Mouse (Mus musculus): ENCODE data around the gene Trim30c. TPM values are rescaled to one million over a fixed set of nuclear protein-coding genes. Genes with fewer than 3 reads are reported as not detected.
A peak's percentile ranks its signal among the peaks of the same experiment; 100 is the strongest.
"Not testable (repeated sequence)": the region's sequence is repeated elsewhere in the genome, so short reads cannot be mapped to it uniquely, and the experiment has no call there.

Trim30c gene
- 0.92 TPM in 1 of 2 replicates, not detected in the other for polyA plus RNA-seq (2012; ENCODE audit: insufficient read depth, insufficient read length, missing spikeins)

GRCm38 (mm10) chr7:104400698-104401097, at the start of gene Trim30c:
Trim30c (minus strand) TSS chr7:104400837.
- no peak within 1 kb of the TSS for H3K4me3 ChIP-seq (ENCODE audit: insufficient read depth, low read depth, low read length)
- no peaks in the 10 kb centered on the region for H3K4me1 ChIP-seq (ENCODE audit: control insufficient read depth, insufficient read depth, insufficient read length, low read length)
- no peak within 1 kb of the TSS for H3K27ac ChIP-seq (replicated peaks; ENCODE audit: low read depth, low read length)

GRCm38 (mm10) chr7:104445961-104446645, 45.5 kb upstream of the Trim30c start:
- Histone ChIP-seq H3K4me3 (ENCODE audit: insufficient read depth, low read depth, low read length) (peak overlapping the region; percentile 61), H3K4me1 (ENCODE audit: control insufficient read depth, insufficient read depth, insufficient read length, low read length) (peaks cover 7% of the 10 kb centered on the region; the same call in 1 of the 2 replicates), H3K27ac (replicated peaks; ENCODE audit: low read depth, low read length) (peak overlapping the region; percentile 94)

DNA sequence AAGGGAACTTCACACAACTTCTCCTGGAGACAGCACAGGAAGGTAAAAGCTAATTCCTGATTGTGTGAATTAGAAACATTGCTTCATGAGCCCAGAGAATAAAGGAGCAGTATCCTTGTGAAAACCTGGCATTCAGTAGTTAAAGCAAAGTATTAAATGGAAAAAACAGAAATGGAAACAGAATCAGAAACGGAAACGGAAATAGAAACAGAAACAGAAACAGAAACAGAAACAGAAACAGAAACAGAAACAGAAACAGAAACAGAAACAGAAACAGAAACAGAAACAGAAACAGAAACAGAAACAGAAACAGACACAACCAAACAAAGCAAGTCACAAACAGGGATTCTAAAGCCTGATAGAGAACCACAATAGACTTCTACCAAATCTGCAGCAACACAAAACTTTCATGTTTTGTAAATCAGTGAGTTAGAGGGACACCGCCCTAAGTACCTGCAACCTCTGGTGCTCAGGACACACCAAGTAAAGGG, 3.9 kb upstream of the Trim30c start:
- no peak overlapping the region for H3K27ac ChIP-seq (replicated peaks; ENCODE audit: low read depth, low read length)
- H3K4me1 ChIP-seq (ENCODE audit: control insufficient read depth, insufficient read depth, insufficient read length, low read length) = no peaks in the 10 kb centered on the region
- no peak overlapping the region for H3K4me3 ChIP-seq (ENCODE audit: insufficient read depth, low read depth, low read length)

DNA sequence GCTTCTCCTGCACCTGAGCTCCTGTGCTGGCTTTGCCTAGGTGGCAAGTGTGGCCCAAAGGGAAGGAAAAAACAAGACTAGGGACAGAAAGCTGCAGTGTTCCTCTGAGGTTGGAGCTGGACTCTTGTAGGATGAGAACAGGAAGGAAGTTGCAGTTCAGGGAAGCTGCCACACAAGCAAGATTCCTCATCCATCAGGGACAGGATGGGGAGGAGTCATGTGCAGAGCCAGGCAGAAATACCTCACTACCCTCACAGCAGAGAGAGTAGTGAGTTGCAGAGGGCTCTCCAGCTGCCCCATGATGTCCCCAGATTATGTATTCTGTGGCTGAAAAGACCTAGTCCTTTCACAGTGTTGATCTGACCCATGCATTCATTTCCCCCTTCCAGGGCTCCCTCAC, 503 bp upstream of the Trim30c start:
- no peak overlapping the region for H3K27ac ChIP-seq (replicated peaks; ENCODE audit: low read depth, low read length)

DNA sequence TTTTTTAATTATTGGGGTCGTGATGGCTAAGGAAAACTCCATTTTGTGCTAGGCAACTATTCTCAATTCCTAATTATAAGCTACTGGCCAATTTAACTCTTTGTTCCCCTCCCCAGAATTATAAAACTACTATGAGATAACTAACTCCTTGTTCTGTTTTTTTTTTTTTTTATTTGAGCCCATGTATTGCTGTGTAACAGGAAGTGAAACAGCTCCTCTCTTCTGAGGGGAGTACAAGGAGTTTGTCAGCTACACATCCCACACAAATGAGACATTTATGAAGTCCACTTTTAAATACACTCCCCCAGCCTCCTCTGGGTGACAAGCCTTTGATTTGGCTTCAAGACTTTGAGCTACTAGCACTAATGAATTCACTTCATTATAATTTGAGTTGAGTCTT, 2.1 kb downstream of the Trim30c start:
- Histone ChIP-seq H3K4me3 (ENCODE audit: insufficient read depth, low read depth, low read length) (no peak overlapping the region), H3K4me1 (ENCODE audit: control insufficient read depth, insufficient read depth, insufficient read length, low read length) (no peaks in the 10 kb centered on the region), H3K27ac (replicated peaks; ENCODE audit: low read depth, low read length) (no peak overlapping the region)

More for the DNA sequence above, 503 bp upstream of the Trim30c start:
- Histone ChIP-seq H3K4me1 (ENCODE audit: control insufficient read depth, insufficient read depth, insufficient read length, low read length) (no peaks in the 10 kb centered on the region), H3K4me3 (ENCODE audit: insufficient read depth, low read depth, low read length) (no peak overlapping the region)

DNA sequence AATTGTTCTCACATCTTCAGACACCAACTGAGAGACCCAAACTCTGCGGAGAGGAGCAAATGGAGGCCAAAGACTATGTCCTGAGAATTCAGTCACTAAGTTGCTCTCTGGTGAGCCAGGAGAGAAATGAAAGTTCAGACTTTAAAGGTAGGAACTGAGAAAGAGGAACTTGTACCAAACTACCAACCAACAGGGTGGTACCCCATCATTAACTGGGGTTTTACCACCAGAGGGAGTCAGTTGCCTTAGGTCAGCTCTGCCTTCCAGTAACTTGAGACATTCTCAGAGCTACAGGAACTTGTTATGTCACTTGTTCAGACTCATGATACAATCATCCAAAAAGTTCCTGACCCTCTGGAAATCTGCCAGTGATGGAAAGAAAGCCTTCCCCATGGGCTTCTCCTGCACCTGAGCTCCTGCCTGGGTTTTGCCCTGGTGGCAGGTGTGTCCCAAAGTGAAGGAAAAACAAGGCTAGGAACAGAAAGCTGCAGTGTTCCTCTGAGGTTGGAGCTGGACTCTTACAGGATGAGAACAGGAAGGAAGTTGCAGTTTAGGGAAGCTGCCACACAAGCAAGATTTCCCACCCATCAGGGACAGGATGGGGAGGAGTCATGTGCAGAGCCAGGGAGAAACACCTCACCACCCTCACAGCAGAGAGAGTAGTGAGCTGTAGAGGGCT, 30.8 kb downstream of the Trim30c start, which contains the start of gene Trim30b:
Gene Trim30b (minus strand): TSS at position 149 of the 679 bp plus-strand sequence.
- Histone ChIP-seq H3K27ac (replicated peaks; ENCODE audit: low read depth, low read length) (peak within 1 kb of the TSS; percentile 52), H3K4me1 (ENCODE audit: control insufficient read depth, insufficient read depth, insufficient read length, low read length) (no peaks in the 10 kb centered on the region), H3K4me3 (ENCODE audit: insufficient read depth, low read depth, low read length) (no peak within 1 kb of the TSS)

DNA sequence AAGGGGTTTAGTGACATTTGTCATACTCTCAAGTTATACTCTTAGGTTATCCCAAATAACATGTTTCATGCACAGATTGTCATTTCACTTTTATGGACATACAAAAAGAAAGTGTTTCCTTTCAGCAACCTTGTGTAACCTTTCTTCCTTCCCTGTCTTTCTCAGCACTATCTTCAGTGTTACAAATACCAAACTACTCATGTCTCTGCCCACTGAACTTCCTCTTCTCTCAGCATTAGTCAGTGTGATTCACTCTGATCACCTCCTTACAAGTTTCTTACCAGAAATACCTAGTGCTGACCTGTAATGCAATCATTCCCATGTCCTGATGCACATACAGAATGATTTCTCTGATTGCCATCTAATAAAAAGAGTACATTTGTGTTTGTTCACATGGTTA, 34.3 kb downstream of the Trim30c start:
- Histone ChIP-seq H3K4me1 (ENCODE audit: control insufficient read depth, insufficient read depth, insufficient read length, low read length) (no peaks in the 10 kb centered on the region), H3K27ac (replicated peaks; ENCODE audit: low read depth, low read length) (no peak overlapping the region), H3K4me3 (ENCODE audit: insufficient read depth, low read depth, low read length) (no peak overlapping the region)

DNA sequence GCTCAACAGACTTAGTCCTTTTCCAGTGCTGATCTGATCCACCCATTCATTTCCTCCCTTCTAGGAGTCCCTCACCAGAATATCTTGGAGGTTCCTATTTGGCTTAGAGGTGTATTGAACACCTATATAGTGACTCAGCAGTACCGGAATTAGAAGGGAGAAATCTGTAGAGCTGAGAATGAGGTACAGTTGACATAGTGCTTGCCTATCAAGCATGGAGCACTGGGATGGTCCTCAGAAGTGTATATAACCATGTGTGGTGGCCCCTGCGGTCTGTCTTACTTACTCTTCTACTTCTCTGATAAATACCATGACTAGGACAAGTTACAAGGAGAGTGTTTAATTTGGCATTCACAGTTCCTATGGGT, 47.1 kb downstream of the Trim30c start:
- no peak overlapping the region for H3K27ac ChIP-seq (replicated peaks; ENCODE audit: low read depth, low read length)
- no peaks in the 10 kb centered on the region for H3K4me1 ChIP-seq (ENCODE audit: control insufficient read depth, insufficient read depth, insufficient read length, low read length)
- no peak overlapping the region for H3K4me3 ChIP-seq (ENCODE audit: insufficient read depth, low read depth, low read length)

DNA sequence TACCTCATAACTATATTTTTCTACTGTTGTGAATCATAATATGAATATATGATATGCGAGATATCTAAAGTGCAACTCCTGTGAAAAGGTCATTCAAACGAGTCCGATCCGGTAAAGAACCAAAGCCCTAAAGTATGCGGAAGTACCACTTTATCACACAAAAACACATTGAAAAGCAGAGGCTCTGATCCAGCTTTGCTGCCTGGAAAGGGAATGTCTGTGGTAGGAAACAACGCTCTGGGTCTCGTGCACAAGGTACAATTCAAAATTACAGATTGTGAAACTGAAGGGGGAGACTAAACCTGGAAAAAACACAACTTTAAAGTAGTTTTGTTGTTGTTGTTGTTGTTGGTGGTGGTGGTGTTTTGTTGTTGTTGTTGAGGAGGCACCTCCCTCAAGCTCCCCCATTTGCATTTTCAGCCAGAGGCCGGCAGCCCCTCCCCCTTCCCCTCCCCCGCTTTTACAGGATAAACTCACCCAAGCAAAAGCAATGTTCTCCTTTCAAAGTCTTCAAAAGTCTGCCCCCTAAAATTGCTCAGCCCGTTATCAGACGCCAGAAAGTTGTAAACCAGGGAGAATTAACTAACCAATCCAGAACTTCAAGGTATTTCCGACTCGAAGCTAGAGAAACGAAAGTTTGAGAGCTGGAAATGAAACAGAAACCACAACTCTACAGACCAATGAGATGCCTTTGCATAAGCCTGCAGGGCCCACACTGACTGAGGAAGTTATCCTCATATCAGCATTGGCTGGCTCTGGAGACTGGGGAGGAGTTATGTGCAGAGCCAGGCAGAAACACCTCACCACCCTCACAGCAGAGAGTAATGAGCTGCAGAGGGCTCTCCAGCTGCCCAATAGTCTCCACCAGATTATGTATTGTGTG, 47.7 kb downstream of the Trim30c start, which contains the start of gene Trim12c:
Gene Trim12c (minus strand): TSS at position 646 of the 883 bp plus-strand sequence.
- Histone ChIP-seq H3K4me3 (ENCODE audit: insufficient read depth, low read depth, low read length) (peak within 1 kb of the TSS; percentile 63), H3K27ac (replicated peaks; ENCODE audit: low read depth, low read length) (peak within 1 kb of the TSS; percentile 85), H3K4me1 (ENCODE audit: control insufficient read depth, insufficient read depth, insufficient read length, low read length) (no peaks in the 10 kb centered on the region)

DNA sequence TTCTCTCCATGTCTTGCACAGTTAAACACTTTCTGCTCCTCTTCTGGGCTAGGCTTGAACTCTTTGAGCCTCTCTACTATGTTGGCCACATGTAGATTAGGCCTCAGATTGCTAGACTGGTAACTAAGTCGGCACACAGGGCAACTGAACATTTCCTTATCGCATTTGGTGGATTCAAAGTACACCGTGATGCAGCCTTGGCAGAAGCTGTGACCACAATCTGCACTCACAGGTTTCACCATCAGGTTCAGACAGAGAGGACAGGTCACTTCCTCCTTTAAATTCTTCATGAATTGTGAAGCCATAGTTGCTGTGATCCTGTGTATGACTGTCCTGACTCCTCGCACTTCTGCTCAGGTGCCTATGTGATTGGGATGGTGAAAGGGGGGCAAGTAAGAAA, 52.6 kb downstream of the Trim30c start:
- H3K27ac ChIP-seq (replicated peaks; ENCODE audit: low read depth, low read length); H3K4me1 ChIP-seq (ENCODE audit: control insufficient read depth, insufficient read depth, insufficient read length, low read length); H3K4me3 ChIP-seq (ENCODE audit: insufficient read depth, low read depth, low read length): not testable (repeated sequence)

- H3K27ac ChIP-seq (replicated peaks; ENCODE audit: low read depth, low read length); H3K4me3 ChIP-seq (ENCODE audit: insufficient read depth, low read depth, low read length); H3K4me1 ChIP-seq (ENCODE audit: control insufficient read depth, insufficient read depth, insufficient read length, low read length): not testable (repeated sequence)
Observed at GRCm38 (mm10) chr7:104340744-104341143, 59.9 kb downstream of the Trim30c start.

DNA sequence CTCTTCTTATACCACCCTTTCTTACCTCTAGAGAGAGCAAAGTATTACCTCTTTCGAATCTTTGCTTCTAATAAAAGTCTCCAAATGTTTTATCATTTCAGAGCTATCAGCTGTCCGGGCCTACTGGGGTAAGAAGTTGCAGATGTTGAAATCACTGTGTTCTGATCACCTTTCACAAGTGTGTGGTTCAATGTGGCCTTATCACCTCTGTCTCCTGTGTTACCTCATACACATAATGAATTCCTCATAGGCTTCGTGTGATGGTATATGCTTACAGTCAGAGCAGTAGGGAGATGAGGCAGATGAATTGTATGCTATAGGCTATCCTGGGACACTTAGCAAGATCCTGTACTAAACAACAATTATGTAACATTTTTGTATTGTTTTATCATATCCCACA, 65.1 kb downstream of the Trim30c start:
- H3K4me1 ChIP-seq (ENCODE audit: control insufficient read depth, insufficient read depth, insufficient read length, low read length); H3K27ac ChIP-seq (replicated peaks; ENCODE audit: low read depth, low read length); H3K4me3 ChIP-seq (ENCODE audit: insufficient read depth, low read depth, low read length): not testable (repeated sequence)
